Mouse (Mus musculus): ENCODE measurements around the gene Clba1.
"Not testable (repeated sequence)": the region's sequence is repeated elsewhere in the genome, so short reads cannot be mapped to it uniquely, and the experiment has no call there.

The Clba1 gene

GRCm38 (mm10) chr12:112819057-112819662 is 10.4 kb downstream of the Clba1 start:
- DNase-seq, result no peak

GRCm38 (mm10) chr12:112820401-112820999 is 11.8 kb downstream of the Clba1 start:
- DNase-seq, result peak; percentile 90

DNA sequence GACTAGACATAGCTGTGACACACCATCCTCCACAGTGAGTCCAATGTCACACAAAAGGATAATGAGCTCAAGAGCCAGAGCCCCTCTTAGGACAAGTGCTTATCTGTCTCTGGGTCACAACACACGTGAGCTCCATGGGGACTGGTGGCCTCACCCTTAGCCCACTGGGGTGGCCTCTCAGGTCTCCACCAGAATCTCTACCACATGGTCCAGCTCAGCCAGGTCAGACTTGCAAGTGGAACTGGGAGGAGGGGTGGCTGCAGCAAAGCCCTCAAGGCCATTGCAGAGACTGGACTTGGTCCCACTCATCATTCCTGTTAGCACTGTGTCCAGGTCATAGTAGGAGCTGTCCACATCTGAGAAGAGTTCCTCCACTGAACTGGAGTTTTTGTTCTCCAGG is 12.5 kb downstream of the Clba1 start:
- peak; percentile 92 for DNase-seq

DNA sequence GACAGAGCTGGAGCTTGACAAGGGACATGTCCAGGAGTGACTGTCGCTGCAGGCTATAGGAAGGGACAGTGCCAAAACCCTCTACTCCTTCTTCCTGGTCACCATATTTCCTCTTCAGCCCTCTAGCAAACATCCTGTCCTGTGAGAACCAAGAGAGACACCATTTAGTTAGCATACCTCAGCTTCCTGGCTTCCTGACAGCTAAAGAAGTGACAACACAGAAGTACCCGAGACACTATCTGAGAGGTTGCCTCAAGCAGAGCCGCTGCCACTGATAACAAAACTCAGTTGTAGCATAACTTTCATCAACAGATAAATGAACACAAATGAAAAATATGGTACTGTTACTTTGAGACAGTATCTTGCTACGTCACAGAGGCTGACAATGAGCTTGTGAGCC is 13.2 kb downstream of the Clba1 start:
- DNase-seq, result peak; percentile 90

GRCm38 (mm10) chr12:112822676-112823075 is 13.9 kb downstream of the Clba1 start:
- DNase-seq, result peak; percentile 90

DNA sequence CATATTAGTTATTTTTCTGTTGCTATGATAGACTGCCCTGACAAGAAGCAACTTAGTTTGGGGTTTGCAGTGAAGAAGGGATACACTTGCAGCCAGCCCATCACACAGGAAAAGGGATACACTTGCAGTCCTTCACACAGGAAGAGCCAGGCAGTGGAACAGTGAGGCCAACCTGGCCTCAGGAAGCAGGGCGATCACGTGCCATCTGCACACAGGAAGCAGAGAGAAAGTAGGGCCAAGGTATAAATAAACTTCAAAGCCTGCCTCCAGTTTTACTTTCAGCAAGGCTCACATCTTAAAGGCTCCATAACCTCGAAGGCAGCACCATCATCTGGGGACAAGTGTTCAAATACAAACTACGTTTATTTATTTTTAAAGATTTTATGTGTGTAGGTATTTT is 14.5 kb downstream of the Clba1 start:
- peak; percentile 94 for DNase-seq

GRCm38 (mm10) chr12:112825901-112826300 is 17.2 kb downstream of the Clba1 start:
- no peak for DNase-seq

DNA sequence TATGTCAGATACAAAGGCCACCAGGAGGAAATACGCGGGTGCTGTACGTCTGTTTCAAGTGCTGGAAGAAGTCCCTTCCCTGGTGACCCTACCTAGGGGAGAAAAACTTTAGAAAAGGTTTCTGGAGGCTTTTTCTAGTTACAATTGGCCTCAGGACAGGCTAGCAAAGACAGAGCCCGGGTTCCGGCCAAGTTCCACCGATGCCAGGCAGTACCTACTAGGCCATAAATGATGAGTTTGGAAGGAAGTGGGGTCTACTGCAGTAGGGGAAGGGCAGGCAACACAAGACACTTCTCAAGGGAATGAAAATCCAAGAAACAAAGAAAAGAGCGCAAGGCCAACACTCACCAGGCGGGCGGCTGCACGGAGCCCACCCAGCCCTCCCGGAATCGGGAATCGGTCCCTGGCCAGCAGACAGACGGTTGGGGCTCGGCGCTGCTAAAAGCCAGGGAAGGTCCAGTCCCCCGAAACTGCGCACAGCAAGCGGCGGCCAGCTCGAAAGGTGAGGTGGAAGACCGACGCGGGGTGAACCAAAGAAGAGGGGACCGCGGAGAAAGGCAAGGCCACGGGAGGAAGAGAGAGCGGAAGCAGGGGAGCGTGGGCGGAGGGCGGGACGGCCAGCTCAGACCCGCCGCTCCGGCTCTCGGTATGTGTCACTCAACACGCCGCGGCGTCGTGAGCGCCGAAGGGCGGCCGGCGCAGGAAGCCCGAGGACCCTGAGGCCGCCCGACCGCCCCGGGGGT is 19.9 kb downstream of the Clba1 start:
- no peak for DNase-seq

GRCm38 (mm10) chr12:112829244-112829864 is 20.6 kb downstream of the Clba1 start, which contains the start of gene Cdca4:
Gene Cdca4, minus strand, starts transcription at chr12:112829423.
- peak; percentile 100 for DNase-seq

DNA sequence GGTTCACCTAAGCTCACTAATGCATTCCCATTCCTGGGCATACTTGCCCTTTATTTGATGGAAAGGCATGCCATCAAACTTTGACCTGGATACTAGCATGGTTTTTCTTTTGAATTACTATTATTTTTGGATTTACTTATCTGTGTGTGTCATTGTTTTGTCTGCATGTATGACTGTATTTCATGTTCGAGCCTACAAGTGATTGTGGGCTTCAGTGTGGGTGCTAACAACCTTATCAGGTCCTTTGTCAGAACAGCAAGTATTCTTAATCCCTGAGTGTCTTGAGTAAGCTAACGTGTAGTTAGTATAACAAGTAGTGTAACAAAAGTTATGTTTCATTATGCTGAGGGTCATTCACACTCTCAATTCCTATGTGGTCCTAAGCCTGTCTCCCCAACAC is 21.4 kb downstream of the Clba1 start:
- DNase-seq, result no peak

- peak; percentile 87 for DNase-seq
Measured at GRCm38 (mm10) chr12:112830570-112830969, 21.8 kb downstream of the Clba1 start.

GRCm38 (mm10) chr12:112832411-112832810 is 23.7 kb downstream of the Clba1 start:
- DNase-seq, result no peak

DNA sequence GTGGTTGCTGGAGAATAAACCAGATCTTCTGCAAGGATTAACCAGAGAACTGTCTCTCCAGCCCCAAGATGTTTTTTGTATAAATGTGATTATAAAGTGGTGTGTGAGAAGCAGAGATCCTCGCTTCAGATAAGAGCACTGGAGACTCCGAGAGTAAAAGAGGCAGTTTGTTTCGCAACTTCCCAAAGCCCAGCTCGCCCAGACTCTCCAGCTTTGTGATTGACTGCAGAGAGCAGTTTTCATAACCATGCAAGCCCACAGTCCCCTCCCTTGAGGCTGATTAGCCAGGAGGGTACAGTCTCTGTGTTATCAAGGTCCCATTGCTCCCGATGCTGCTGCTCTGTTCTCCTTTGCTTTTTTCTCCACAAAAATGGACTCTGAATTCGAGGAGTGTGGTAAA is 24.8 kb downstream of the Clba1 start:
- peak; percentile 88 for DNase-seq

- DNase-seq, result no peak
Measured at GRCm38 (mm10) chr12:112835046-112835445, 26.3 kb downstream of the Clba1 start.

GRCm38 (mm10) chr12:112840209-112841086 is 31.7 kb downstream of the Clba1 start:
- DNase-seq, result peak; percentile 92

DNA sequence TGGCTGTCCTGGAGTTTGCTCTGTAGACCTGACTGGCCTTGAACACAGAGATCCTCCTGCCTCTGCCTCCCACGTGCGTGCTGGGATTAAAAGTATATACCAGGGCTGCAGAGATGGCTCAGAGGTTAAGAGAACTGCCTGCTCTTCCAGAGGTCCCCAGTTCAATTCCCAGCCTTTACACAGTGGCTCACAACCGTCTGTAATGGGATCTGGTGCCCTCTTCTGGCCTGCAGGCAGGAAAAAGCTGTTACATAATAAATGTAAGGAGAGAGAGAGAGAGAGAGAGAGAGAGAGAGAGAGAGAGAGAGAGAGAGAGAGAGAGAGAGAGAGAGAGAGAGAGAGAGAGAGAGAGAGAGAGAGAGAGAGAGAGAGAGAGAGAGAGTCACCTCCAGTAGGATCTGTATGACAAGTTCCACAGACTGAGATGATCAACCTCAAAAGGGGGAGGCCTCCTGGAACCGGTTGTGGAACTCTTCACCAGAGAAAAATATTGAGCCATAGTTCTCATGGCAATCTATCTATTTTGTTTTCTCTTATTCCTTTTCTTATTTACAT is 32.7 kb downstream of the Clba1 start:
- DNase-seq, result not testable (repeated sequence)

GRCm38 (mm10) chr12:112842128-112842527 is 33.4 kb downstream of the Clba1 start:
- not testable (repeated sequence) for DNase-seq

- peak; percentile 97 for DNase-seq
Measured at GRCm38 (mm10) chr12:112843803-112844202, 35.1 kb downstream of the Clba1 start.

GRCm38 (mm10) chr12:112847880-112848279 is 39.1 kb downstream of the Clba1 start:
- DNase-seq, result no peak

- DNase-seq, result peak; percentile 88
Measured at GRCm38 (mm10) chr12:112849235-112850022, 40.7 kb downstream of the Clba1 start.

- peak; percentile 81 for DNase-seq
Measured at GRCm38 (mm10) chr12:112850344-112850743, 41.6 kb downstream of the Clba1 start.
